ENCODE assay signal across 9 mouse cellular contexts in genomic region chr7:141442199-141442598, GRCm38 (mm10). TPM values are rescaled to one million over a fixed set of nuclear protein-coding genes. Genes with fewer than 3 reads are reported as not detected.
A peak's percentile ranks its signal among the peaks of the same experiment; 100 is the strongest.
DNase-seq lines count a peak whose midpoint lies in the region; ATAC-seq and TF ChIP-seq lines count a peak whose summit lies in the region.
"Had no signal": no experiment of that assay in that cellular context is flagged by ENCODE, and none has a peak within 500 bp of the region (broad histone marks: within the 10 kb centered on the region; RNA-seq: fewer than 3 reads in every experiment).

No protein-coding gene starts in this region.

- H3K4me1 ChIP-seq in heart, postnatal 0 days (ENCODE audit: control insufficient read depth, insufficient read depth), result peaks cover 14% of the 10 kb centered on the region
- peaks cover 15 to 50% of the 10 kb centered on the region in 2 experiments for H3K4me1 ChIP-seq in CH12.LX (ENCODE audit: control insufficient read depth in 1 of 2, insufficient read depth in 2 of 2)
- H3K4me1 ChIP-seq in embryonic facial prominence, embryonic 13.5 days, result peaks cover 46% of the 10 kb centered on the region
- peaks cover 32% of the 10 kb centered on the region for H3K4me1 ChIP-seq in limb, embryonic 12.5 days (replicated peaks)

- 0 out of 2 replicates have a peak overlapping the region, but pooled peaks have one; percentile 91 for H3K4me2 ChIP-seq in heart, postnatal 0 days (ENCODE audit: low read depth, low read length)
- peak overlapping the region; percentile 97 for H3K4me2 ChIP-seq in CH12.LX (ENCODE audit: insufficient read depth, low read depth, poor library complexity, severe bottlenecking)
- peak overlapping the region; percentile 86 for H3K4me2 ChIP-seq in embryonic facial prominence, embryonic 13.5 days
- peak overlapping the region; percentile 88 for H3K4me2 ChIP-seq in limb, embryonic 12.5 days

- no peak for TF ChIP-seq RAD21 in CH12.LX (IDR thresholded peaks at IDR 0.05; ENCODE audit: low read depth, low read length)

- no peak for DNase-seq in heart, postnatal 0 days (ENCODE audit: low spot score)
- no peak for DNase-seq in heart, adult 18-20 months
- no peak for DNase-seq in CH12.LX (ENCODE audit: extremely low read depth)
- no peak for DNase-seq in adipocyte (ENCODE audit: low spot score)
- DNase-seq in layer of hippocampus, postnatal 14 days (ENCODE audit: low spot score in 2 of 2), result no peak
- DNase-seq in spleen, postnatal 36 days (ENCODE audit: low spot score in 2 of 2), result no peak

- H3K9me3 ChIP-seq in heart, postnatal 0 days (replicated peaks; ENCODE audit: control insufficient read depth, low read length), result no peaks in the 10 kb centered on the region
- H3K9me3 ChIP-seq in CH12.LX (replicated peaks; ENCODE audit: low read length), result no peaks in the 10 kb centered on the region
- no peaks in the 10 kb centered on the region for H3K9me3 ChIP-seq in embryonic facial prominence, embryonic 13.5 days
- no peaks in the 10 kb centered on the region for H3K9me3 ChIP-seq in limb, embryonic 12.5 days

- no peak for ATAC-seq in heart, postnatal 0 days (ENCODE audit: insufficient read depth, low read depth)
- ATAC-seq in embryonic facial prominence, embryonic 13.5 days (ENCODE audit: insufficient number of reproducible peaks, insufficient read depth, low FRiP score, low TSS enrichment, low read depth), result no peak
- ATAC-seq in limb, embryonic 12.5 days (ENCODE audit: insufficient number of reproducible peaks, insufficient read depth, low FRiP score, low TSS enrichment, low read depth), result no peak

- no peak overlapping the region for H3K4me3 ChIP-seq in heart, postnatal 0 days (ENCODE audit: low read depth, low read length)
- H3K4me3 ChIP-seq in CH12.LX (replicated peaks in 1 of 3; ENCODE audit: low read depth in 2 of 3, low read length in 2 of 3, poor library complexity in 1 of 3), result peak overlapping the region; percentile 64 to 91 (median 67)
- H3K4me3 ChIP-seq in embryonic facial prominence, embryonic 13.5 days, result peak overlapping the region; percentile 52
- peak overlapping the region; percentile 48; the same call in 1 of the 2 replicates for H3K4me3 ChIP-seq in limb, embryonic 12.5 days (replicated peaks)

- H3K9ac ChIP-seq in heart, postnatal 0 days (replicated peaks; ENCODE audit: low read depth, low read length), result no peak overlapping the region
- peak overlapping the region; percentile 62; the same call in 1 of the 2 replicates for H3K9ac ChIP-seq in CH12.LX (ENCODE audit: insufficient read depth, low read depth)
- peak overlapping the region; percentile 75 for H3K9ac ChIP-seq in embryonic facial prominence, embryonic 13.5 days
- peak overlapping the region; percentile 68 for H3K9ac ChIP-seq in limb, embryonic 12.5 days (replicated peaks)

- no peak overlapping the region for H3K27ac ChIP-seq in heart, postnatal 0 days (ENCODE audit: low read depth)
- no peak overlapping the region for H3K27ac ChIP-seq in CH12.LX (ENCODE audit: insufficient read depth, low read depth)
- H3K27ac ChIP-seq in embryonic facial prominence, embryonic 13.5 days, result no peak overlapping the region
- H3K27ac ChIP-seq in limb, embryonic 12.5 days, result no peak overlapping the region

- TF ChIP-seq CTCF in heart, postnatal 0 days (IDR thresholded peaks at IDR 0.05; ENCODE audit: low read depth), result no peak
- no peak for TF ChIP-seq CTCF in CH12.LX (conservative IDR thresholded peaks at IDR 0.05 in 1 of 2, IDR thresholded peaks at IDR 0.05 in 1 of 2; ENCODE audit: low read depth in 2 of 2, low read length in 2 of 2)

- dilution Hi-C loops in CH12.LX (cut with MboI; ENCODE audit: extremely low pct_ligation_motif_present, extremely low pct_unique_long_range_greater_than_20kb, low sequenced_read_pairs), result no loop called here

- TF ChIP-seq EP300 in heart, postnatal 0 days (IDR thresholded peaks at IDR 0.05; ENCODE audit: low read depth), result no peak
- TF ChIP-seq EP300 in CH12.LX (IDR thresholded peaks at IDR 0.05; ENCODE audit: low read length), result no peak

- no peak for TF ChIP-seq POLR2A in CH12.LX (IDR thresholded peaks at IDR 0.05; ENCODE audit: low read depth, low read length)

- 91% methylated on average over 13 of the region's 13 CpGs for WGBS in heart, postnatal 0 days
- 89% methylated on average over 13 of the region's 13 CpGs for WGBS in embryonic facial prominence, embryonic 13.5 days
- WGBS in limb, embryonic 12.5 days, result 89% methylated on average over 13 of the region's 13 CpGs

- in situ Hi-C loops in CH12.LX (cut with MboI; ENCODE audit: low pct_ligation_motif_present, low pct_unique_long_range_greater_than_20kb, low sequenced_read_pairs), result no loop called here

- H3K27me3 ChIP-seq in heart, postnatal 0 days (ENCODE audit: control insufficient read depth, insufficient read depth, low read length), result no peaks in the 10 kb centered on the region
- no peaks in the 10 kb centered on the region for H3K27me3 ChIP-seq in CH12.LX (replicated peaks)
- no peaks in the 10 kb centered on the region for H3K27me3 ChIP-seq in embryonic facial prominence, embryonic 13.5 days
- H3K27me3 ChIP-seq in limb, embryonic 12.5 days, result no peaks in the 10 kb centered on the region

- peaks cover 10% of the 10 kb centered on the region; the same call in 1 of the 2 replicates for H3K79me2 ChIP-seq in CH12.LX (replicated peaks; ENCODE audit: control insufficient read depth, extremely low read depth, insufficient read depth, poor library complexity, severe bottlenecking)

- no peaks in the 10 kb centered on the region; the same call in 1 of the 2 replicates for H3K36me3 ChIP-seq in heart, postnatal 0 days (replicated peaks; ENCODE audit: control insufficient read depth, insufficient read depth, low read length)
- peaks cover 43 to 53% of the 10 kb centered on the region in 2 experiments for H3K36me3 ChIP-seq in CH12.LX (replicated peaks in 1 of 2; ENCODE audit: control insufficient read depth in 1 of 2, insufficient read depth in 1 of 2, low read length in 1 of 2)
- H3K36me3 ChIP-seq in embryonic facial prominence, embryonic 13.5 days, result peaks cover 38% of the 10 kb centered on the region
- H3K36me3 ChIP-seq in limb, embryonic 12.5 days, result peaks cover 45% of the 10 kb centered on the region

TF ChIP-seq in CH12.LX, 34 proteins besides CTCF, POLR2A, EP300 and RAD21 (continues in another document):
- TF ChIP-seq BHLHE40 (IDR thresholded peaks at IDR 0.05; ENCODE audit: low read depth, low read length), result no peak

RNA-seq across cellular contexts. Expression of gene Pidd1, which starts 1.6 kb away (rescaled TPM):
- 0.15 and 2.0 TPM in 2 replicates for total RNA-seq in heart, postnatal 0 days (2014; rRNA removed; ENCODE audit: low replicate concordance)
- 1.7 and 2.3 TPM in 2 replicates for polyA plus RNA-seq in heart, postnatal 0 days (2015; fragmentation: Nextera tagmentation; extraction: Ambion mirVana)
- under 1 TPM; 0.21 to 0.42 TPM for total RNA-seq in heart, adult 18-20 months (2021)
- 7.8 and 9.6 TPM in 2 replicates for total RNA-seq in CH12.LX (2012; rRNA removed)
- 5.1 and 5.8 TPM in 2 replicates for total RNA-seq in CH12.LX (2014; rRNA removed)
- 21.4 and 24.9 TPM in 2 replicates for polyA plus RNA-seq in CH12.LX (2012; ENCODE audit: insufficient read length, low read depth)
- 11.4 and 12.0 TPM in 2 replicates for polyA plus RNA-seq in embryonic facial prominence, embryonic 13.5 days (2015; fragmentation: Nextera tagmentation; extraction: Ambion mirVana)
- polyA plus RNA-seq in limb, embryonic 12.5 days (2016; fragmentation: Nextera tagmentation; extraction: Ambion mirVana), result 16.4 and 19.2 TPM in 2 replicates
- total RNA-seq in layer of hippocampus, postnatal 14 days (2021), result 1 to 10 TPM; 1.9 TPM

RNA-seq across cellular contexts. Expression of gene Slc25a22, which starts 4.5 kb away (rescaled TPM):
- 9.7 and 17.7 TPM in 2 replicates for total RNA-seq in heart, postnatal 0 days (2014; rRNA removed; ENCODE audit: low replicate concordance)
- polyA plus RNA-seq in heart, postnatal 0 days (2015; fragmentation: Nextera tagmentation; extraction: Ambion mirVana), result 11.8 and 13.1 TPM in 2 replicates
- total RNA-seq in heart, adult 18-20 months (2021), result 10 to 100 TPM; 45.6 to 59.1 TPM
- total RNA-seq in CH12.LX (2012; rRNA removed), result 16.1 and 20.8 TPM in 2 replicates
- 6.1 and 6.5 TPM in 2 replicates for total RNA-seq in CH12.LX (2014; rRNA removed)
- polyA plus RNA-seq in CH12.LX (2012; ENCODE audit: insufficient read length, low read depth), result 31.5 and 32.1 TPM in 2 replicates
- 32.4 and 35.3 TPM in 2 replicates for polyA plus RNA-seq in embryonic facial prominence, embryonic 13.5 days (2015; fragmentation: Nextera tagmentation; extraction: Ambion mirVana)
- 33.1 and 38.3 TPM in 2 replicates for polyA plus RNA-seq in limb, embryonic 12.5 days (2016; fragmentation: Nextera tagmentation; extraction: Ambion mirVana)
- total RNA-seq in layer of hippocampus, postnatal 14 days (2021), result 100 to 1,000 TPM; 366 to 390 TPM

RNA-seq across cellular contexts. Expression of gene Rplp2, which starts 5.0 kb away (rescaled TPM):
- total RNA-seq in heart, postnatal 0 days (2014; rRNA removed; ENCODE audit: low replicate concordance), result 302 and 309 TPM in 2 replicates
- 880 and 926 TPM in 2 replicates for polyA plus RNA-seq in heart, postnatal 0 days (2015; fragmentation: Nextera tagmentation; extraction: Ambion mirVana)
- total RNA-seq in heart, adult 18-20 months (2021), result 1,000 to 10,000 TPM in 1 of 2 experiments, 100 to 1,000 TPM in 1; 998 to 1,000 TPM
- total RNA-seq in CH12.LX (2012; rRNA removed) (3,147 and 3,416 TPM in 2 replicates), CH12.LX (2014; rRNA removed) (791 and 892 TPM in 2 replicates)
- 2,025 and 2,969 TPM in 2 replicates for polyA plus RNA-seq in CH12.LX (2012; ENCODE audit: insufficient read length, low read depth)
- polyA plus RNA-seq in embryonic facial prominence, embryonic 13.5 days (2015; fragmentation: Nextera tagmentation; extraction: Ambion mirVana), result 1,344 and 1,500 TPM in 2 replicates
- 1,204 and 1,293 TPM in 2 replicates for polyA plus RNA-seq in limb, embryonic 12.5 days (2016; fragmentation: Nextera tagmentation; extraction: Ambion mirVana)
- total RNA-seq in layer of hippocampus, postnatal 14 days (2021), result 100 to 1,000 TPM; 577 to 590 TPM

RNA-seq across cellular contexts. Expression of gene Pnpla2, which starts 12.8 kb away (rescaled TPM):
- 47.9 and 63.8 TPM in 2 replicates for total RNA-seq in heart, postnatal 0 days (2014; rRNA removed; ENCODE audit: low replicate concordance)
- polyA plus RNA-seq in heart, postnatal 0 days (2015; fragmentation: Nextera tagmentation; extraction: Ambion mirVana), result 157 and 159 TPM in 2 replicates
- 100 to 1,000 TPM; 387 to 566 TPM for total RNA-seq in heart, adult 18-20 months (2021)
- total RNA-seq in CH12.LX (2012; rRNA removed) (8.9 and 11.7 TPM in 2 replicates), CH12.LX (2014; rRNA removed) (1.5 and 2.8 TPM in 2 replicates)
- polyA plus RNA-seq in CH12.LX (2012; ENCODE audit: insufficient read length, low read depth), result 25.3 and 29.6 TPM in 2 replicates
- 13.4 and 13.5 TPM in 2 replicates for polyA plus RNA-seq in embryonic facial prominence, embryonic 13.5 days (2015; fragmentation: Nextera tagmentation; extraction: Ambion mirVana)
- 13.7 and 14.9 TPM in 2 replicates for polyA plus RNA-seq in limb, embryonic 12.5 days (2016; fragmentation: Nextera tagmentation; extraction: Ambion mirVana)
- total RNA-seq in layer of hippocampus, postnatal 14 days (2021), result 10 to 100 TPM; 32.4 to 36.6 TPM

RNA-seq across cellular contexts. Expression of gene Cend1, which starts 12.9 kb away (rescaled TPM):
- 0.27 and 3.2 TPM in 2 replicates for total RNA-seq in heart, postnatal 0 days (2014; rRNA removed; ENCODE audit: low replicate concordance)
- 1.7 and 1.8 TPM in 2 replicates for polyA plus RNA-seq in heart, postnatal 0 days (2015; fragmentation: Nextera tagmentation; extraction: Ambion mirVana)
- total RNA-seq in heart, adult 18-20 months (2021), result 1 to 10 TPM in 1 of 2 experiments, under 1 TPM in 1; 0.80 to 1.3 TPM
- not detected in 2 replicates for total RNA-seq in CH12.LX (2012; rRNA removed)
- total RNA-seq in CH12.LX (2014; rRNA removed), result not detected in 2 replicates
- polyA plus RNA-seq in CH12.LX (2012; ENCODE audit: insufficient read length, low read depth), result not detected in 2 replicates
- polyA plus RNA-seq in embryonic facial prominence, embryonic 13.5 days (2015; fragmentation: Nextera tagmentation; extraction: Ambion mirVana), result 2.8 and 3.4 TPM in 2 replicates
- 5.6 and 6.3 TPM in 2 replicates for polyA plus RNA-seq in limb, embryonic 12.5 days (2016; fragmentation: Nextera tagmentation; extraction: Ambion mirVana)
- 100 to 1,000 TPM; 332 to 341 TPM for total RNA-seq in layer of hippocampus, postnatal 14 days (2021)
- total RNA-seq: common myeloid progenitor, adult 5-6 weeks had no signal

Comparison
In these comparisons a context has a peak if more than half of its experiments do, and no peak if none do; other contexts are left out.
1. RNA of gene Slc25a22, which starts 4.5 kb away (total RNA-seq): 366 to 390 TPM in layer of hippocampus, postnatal 14 days; 45.6 to 59.1 TPM in heart, adult 18-20 months, 9.7 to 17.7 TPM in heart, postnatal 0 days and 6.1 to 20.8 TPM in CH12.LX; every median in the first group is over 4 times any median in the second.
2. Peak in every context shown above with its lines, with median percentiles within 50 percentile points of each other: H3K4me2 ChIP-seq.